Mouse (Mus musculus) lung, embryonic 14.5 days (tissue): ENCODE measurements at regions not wholly inside any gene's neighbourhood (a gene's known extent, or its start where the extent isn't known, plus 50 kb on each side); places are given as distances from the start of the nearest gene placed in this dataset.

Source experiments
- ATAC-seq: fragments of 200-750 bp; cut with Nextera tagmentation; 2 replicates; pipeline ENCODE4 v1.8.0; 2017; ENCODE audit warnings: mild to moderate bottlenecking, moderate TSS enrichment, moderate library complexity; ENCODE audit not compliant: insufficient read depth
- DNase-seq: peaks from one replicate; pipeline ENCODE4 v3.0.0-alpha.2; 2015
- H3K27ac ChIP-seq: fragments of 300-500 bp; sonication (generic); 2 replicates; pipeline ENCODE4 v1.5.1; 2014; ENCODE audit warnings: low read depth, mild to moderate bottlenecking, moderate library complexity
- H3K27me3 ChIP-seq: fragments of 300-500 bp; sonication (generic); 2 replicates; pipeline ENCODE4 v1.6.1; 2014; ENCODE audit warnings: low read length, control low read depth; ENCODE audit not compliant: insufficient read depth
- H3K36me3 ChIP-seq: fragments of 300-500 bp; sonication (generic); 2 replicates; pipeline ENCODE4 v1.6.1; 2014; ENCODE audit warnings: control low read depth; ENCODE audit not compliant: insufficient read depth
- H3K4me1 ChIP-seq: fragments of 300-500 bp; sonication (generic); 2 replicates; pipeline ENCODE4 v1.6.1; 2014; ENCODE audit warnings: antibody characterized with exemption, control low read depth; ENCODE audit not compliant: insufficient read depth
- H3K4me2 ChIP-seq: fragments of 300-500 bp; sonication (generic); 2 replicates; pipeline ENCODE4 v1.6.1; 2014; ENCODE audit warnings: mild to moderate bottlenecking
- H3K4me3 ChIP-seq: fragments of 300-500 bp; sonication (generic); 2 replicates; pipeline ENCODE4 v1.5.1; 2014; ENCODE audit warnings: low read depth, low read length
- H3K9ac ChIP-seq: fragments of 300-500 bp; sonication (generic); 2 replicates; pipeline ENCODE4 v1.6.1; 2014
- H3K9me3 ChIP-seq: fragments of 300-500 bp; sonication (generic); 2 replicates; pipeline ENCODE4 v1.6.1; 2016; ENCODE audit warnings: low read depth, low read length, control low read depth
- CTCF ChIP-seq: IDR thresholded peaks from 2 replicates; pipeline ENCODE4 v1.5.1; 2016; ENCODE audit warnings: antibody characterized with exemption, low read depth
- WGBS: fragments of 180-500 bp; shearing (Covaris S2); extraction: QIAGEN DNeasy Blood & Tissue Kit; methylation state at CpG from one replicate; pipeline ENCODE4 v1.1.7; 2014; 5-methylcytosine and 5-hydroxymethylcytosine counted together

- no peaks in the 10 kb centered on the region for H3K27me3 ChIP-seq
- no peaks in the 10 kb centered on the region for H3K9me3 ChIP-seq
- peak overlapping the region; percentile 25; the same call in 1 of the 2 replicates for H3K27ac ChIP-seq
- ATAC-seq (no peak), DNase-seq (peak; percentile 27)
- WGBS: 58% methylated on average over 12 of the region's 12 CpGs
- peaks cover 13% of the 10 kb centered on the region; the same call in 1 of the 2 replicates for H3K4me1 ChIP-seq
- H3K36me3 ChIP-seq: no peaks in the 10 kb centered on the region
- no peak overlapping the region for H3K4me3 ChIP-seq
- TF ChIP-seq CTCF: no peak
- no peak overlapping the region for H3K9ac ChIP-seq
- no peak overlapping the region for H3K4me2 ChIP-seq
Measured at GRCm38 (mm10) chr12:70720178-70720894, 105.0 kb upstream of the Frmd6 start.

GRCm38 (mm10) chr12:70725326-70725725 lies 100.0 kb upstream of the Frmd6 start:
- peaks cover 14% of the 10 kb centered on the region for H3K4me1 ChIP-seq
- no peak overlapping the region for H3K27ac ChIP-seq
- no peaks in the 10 kb centered on the region for H3K27me3 ChIP-seq
- no peaks in the 10 kb centered on the region for H3K36me3 ChIP-seq
- no peak overlapping the region for H3K4me2 ChIP-seq
- ATAC-seq (no peak), DNase-seq (no peak)
- no peak overlapping the region for H3K4me3 ChIP-seq
- no peaks in the 10 kb centered on the region for H3K9me3 ChIP-seq
- WGBS: 78% methylated on average over 1 of the region's 1 CpGs
- H3K9ac ChIP-seq: no peak overlapping the region
- no peak for TF ChIP-seq CTCF

GRCm38 (mm10) chr12:70727496-70728259 lies 97.6 kb upstream of the Frmd6 start:
- Histone ChIP-seq H3K4me2 (no peak overlapping the region), H3K9ac (no peak overlapping the region), H3K27ac (no peak overlapping the region), H3K27me3 (no peaks in the 10 kb centered on the region), H3K9me3 (no peaks in the 10 kb centered on the region), H3K36me3 (no peaks in the 10 kb centered on the region), H3K4me3 (no peak overlapping the region), H3K4me1 (peaks cover 16% of the 10 kb centered on the region)
- DNase-seq (no peak), ATAC-seq (no peak)
- WGBS: 72% methylated on average over 10 of the region's 10 CpGs
- TF ChIP-seq CTCF: no peak

DNA sequence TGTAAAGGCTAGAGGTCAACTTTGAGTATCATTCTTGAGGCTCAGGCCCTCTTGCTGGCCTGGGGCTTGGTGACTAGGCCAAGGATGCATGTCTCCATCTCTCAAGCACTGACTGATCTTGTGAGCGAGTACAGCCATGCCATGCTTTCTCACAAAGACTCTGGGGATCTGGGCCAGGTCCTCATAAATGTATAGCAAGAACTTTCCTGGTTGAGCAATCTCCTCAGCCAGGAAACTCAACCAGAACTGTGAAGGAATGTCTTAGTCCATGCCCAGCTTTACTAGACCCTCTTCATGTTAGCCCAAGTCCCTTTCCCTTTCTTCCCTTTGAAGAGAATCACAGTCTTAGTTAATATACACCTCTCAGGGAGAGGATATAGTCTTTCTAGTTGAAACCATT lies 96.9 kb upstream of the Frmd6 start:
- DNase-seq (no peak), ATAC-seq (no peak)
- Histone ChIP-seq H3K4me3 (no peak overlapping the region), H3K9me3 (no peaks in the 10 kb centered on the region), H3K9ac (no peak overlapping the region), H3K27me3 (no peaks in the 10 kb centered on the region), H3K27ac (no peak overlapping the region), H3K4me1 (peaks cover 16% of the 10 kb centered on the region), H3K36me3 (no peaks in the 10 kb centered on the region), H3K4me2 (no peak overlapping the region)
- no peak for TF ChIP-seq CTCF
- 88% methylated on average over 1 of the region's 1 CpGs for WGBS

DNA sequence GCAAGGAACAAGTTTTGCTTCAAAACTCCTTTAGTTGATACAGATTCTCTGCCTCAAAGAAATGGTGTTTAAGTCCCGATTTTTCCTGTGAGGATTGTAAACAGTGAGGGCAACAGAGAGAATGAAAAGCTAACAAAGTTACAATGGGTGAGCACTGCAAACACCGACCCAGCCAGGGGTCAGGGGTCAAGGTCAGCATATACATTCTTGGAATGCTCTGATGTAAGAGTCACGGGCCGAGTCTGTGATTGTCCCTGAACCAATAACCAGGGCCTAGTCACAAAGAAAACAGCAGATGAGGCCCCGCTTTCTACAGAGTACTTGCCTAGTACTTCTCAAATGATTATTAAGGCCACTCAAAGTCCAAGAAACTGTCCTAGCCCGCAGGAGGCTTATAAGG lies 95.4 kb upstream of the Frmd6 start:
- H3K36me3 ChIP-seq: no peaks in the 10 kb centered on the region
- H3K27me3 ChIP-seq: no peaks in the 10 kb centered on the region
- no peaks in the 10 kb centered on the region for H3K9me3 ChIP-seq
- no peak for TF ChIP-seq CTCF
- peak; percentile 65 for DNase-seq
- H3K4me3 ChIP-seq: no peak overlapping the region
- WGBS: 24% methylated on average over 6 of the region's 6 CpGs
- no peak overlapping the region for H3K4me2 ChIP-seq
- H3K4me1 ChIP-seq: peaks cover 16% of the 10 kb centered on the region
- H3K9ac ChIP-seq: no peak overlapping the region
- ATAC-seq: 0 out of 2 replicates have a peak, but pooled peaks have one; percentile 50
- H3K27ac ChIP-seq: peak overlapping the region; percentile 63; the same call in 1 of the 2 replicates

- WGBS: 66% methylated on average over 6 of the region's 6 CpGs
- no peak overlapping the region for H3K27ac ChIP-seq
Measured at GRCm38 (mm10) chr12:70731498-70731897, 93.8 kb upstream of the Frmd6 start.

GRCm38 (mm10) chr12:70732591-70732990 lies 92.7 kb upstream of the Frmd6 start:
- H3K4me1 ChIP-seq: peaks cover 16% of the 10 kb centered on the region
- DNase-seq (no peak), ATAC-seq (no peak)
- no peak for TF ChIP-seq CTCF
- H3K9ac ChIP-seq: no peak overlapping the region
- H3K36me3 ChIP-seq: no peaks in the 10 kb centered on the region
- no peak overlapping the region for H3K4me2 ChIP-seq
- H3K27ac ChIP-seq: no peak overlapping the region
- H3K9me3 ChIP-seq: no peaks in the 10 kb centered on the region
- WGBS: 86% methylated on average over 3 of the region's 3 CpGs
- no peak overlapping the region for H3K4me3 ChIP-seq
- no peaks in the 10 kb centered on the region for H3K27me3 ChIP-seq

More at GRCm38 (mm10) chr12:70731498-70731897, 93.8 kb upstream of the Frmd6 start:
- Histone ChIP-seq H3K36me3 (no peaks in the 10 kb centered on the region), H3K9me3 (no peaks in the 10 kb centered on the region), H3K27me3 (no peaks in the 10 kb centered on the region), H3K4me1 (peaks cover 16% of the 10 kb centered on the region), H3K4me2 (no peak overlapping the region), H3K4me3 (no peak overlapping the region), H3K9ac (no peak overlapping the region)
- TF ChIP-seq CTCF: no peak
- peak; percentile 44 for DNase-seq
- ATAC-seq: peak; percentile 73
